Comparison of ENCODE assay signal across 8 mouse cellular contexts in genomic region chr14:79076560-79077300, GRCm38 (mm10).
DNase-seq lines count a peak whose midpoint lies in the region; ATAC-seq lines count a peak whose summit lies in the region.
"Had no signal": no experiment of that assay in that cellular context is flagged by ENCODE, and none has a peak within 500 bp of the region (broad histone marks: within the 10 kb centered on the region; RNA-seq: fewer than 3 reads in every experiment).

No protein-coding gene starts in this region.

- no peak for ATAC-seq in granulocyte monocyte progenitor cell, adult 5-6 weeks (replicated peaks; ENCODE audit: poor library complexity, severe bottlenecking)
- ATAC-seq: hindbrain, postnatal 0 days had no signal

- intact Hi-C loops in heart, postnatal 14 days (cut with DNase I), result no loop called here

- DNase-seq in kidney, adult 9 months, result peak; percentile 19
- no peak for DNase-seq in kidney, postnatal 25 days
- peak; percentile 40 for DNase-seq in fat pad, adult 2 months (ENCODE audit: extremely low read depth, low read depth, low spot score)
- peak; percentile 30 to 33 for DNase-seq in heart, postnatal 14 days
- DNase-seq in skeletal muscle tissue, adult 2 months (ENCODE audit: low read depth, low spot score), result peak; percentile 47
- no peak for DNase-seq in urinary bladder, adult 2 months (ENCODE audit: low spot score)

Comparison
In these comparisons a context has a peak if more than half of its experiments do, and no peak if none do; other contexts are left out.
1. DNase-seq: peak in kidney, adult 9 months (single experiment), fat pad, adult 2 months (single experiment), heart, postnatal 14 days (2 of 2) and skeletal muscle tissue, adult 2 months (single experiment); none in kidney, postnatal 25 days (0 of 2) and urinary bladder, adult 2 months (single experiment).